Mouse (Mus musculus): ENCODE measurements around the gene Adamts2. TPM values are rescaled to one million over a fixed set of nuclear protein-coding genes. Genes with fewer than 3 reads are reported as not detected.
A peak's percentile ranks its signal among the peaks of the same experiment; 100 is the strongest.

Adamts2 gene
- total RNA-seq, 2 experiments from 2014 or later, result 6.1 to 9.8 TPM

GRCm38 (mm10) chr11:50599156-50599555, 2.7 kb upstream of the Adamts2 start:
- intact Hi-C loops (cut with DNase I), result no loop called here
- H3K27ac ChIP-seq, result no peak overlapping the region
- 0 out of 2 replicates have a peak, but pooled peaks have one; percentile 13 for TF ChIP-seq CTCF (IDR thresholded peaks at IDR 0.05)
- DNase-seq, result no peak
- H3K4me3 ChIP-seq, result no peak overlapping the region

GRCm38 (mm10) chr11:50602356-50603081, 635 bp downstream of the Adamts2 start:
- TF ChIP-seq CTCF (IDR thresholded peaks at IDR 0.05), result peak; percentile 27; the same call in 1 of the 2 replicates
- Histone ChIP-seq H3K4me3 (peak overlapping the region; percentile 89), H3K27ac (peak overlapping the region; percentile 81)
- intact Hi-C loops (cut with DNase I), result loop anchor here (2.0 to 5.0 kb wide), 4 partner anchors 70 to 165 kb away; no protein-coding TSS in a partner anchor
- peak; percentile 79 for DNase-seq

- DNase-seq, result peak; percentile 78
- intact Hi-C loops (cut with DNase I), result loop anchor here (2.0 to 5.0 kb wide), 4 partner anchors 70 to 164 kb away; no protein-coding TSS in a partner anchor
- Histone ChIP-seq H3K27ac (peak overlapping the region; percentile 81), H3K4me3 (peak overlapping the region; percentile 89)
- TF ChIP-seq CTCF (IDR thresholded peaks at IDR 0.05), result peak; percentile 61
Measured at GRCm38 (mm10) chr11:50603082-50603910, 1.4 kb downstream of the Adamts2 start.

- intact Hi-C loops (cut with DNase I), result loop anchor here (5.0 kb wide), 3 partner anchors 88 to 163 kb away; no protein-coding TSS in a partner anchor
- Histone ChIP-seq H3K27ac (no peak overlapping the region), H3K4me3 (peak overlapping the region; percentile 89)
- no peak for DNase-seq
- TF ChIP-seq CTCF (IDR thresholded peaks at IDR 0.05), result no peak
Measured at GRCm38 (mm10) chr11:50604371-50604770, 2.5 kb downstream of the Adamts2 start.

GRCm38 (mm10) chr11:50611181-50611580, 9.3 kb downstream of the Adamts2 start:
- no peak for TF ChIP-seq CTCF (IDR thresholded peaks at IDR 0.05)
- H3K4me3 ChIP-seq, result no peak overlapping the region
- H3K27ac ChIP-seq, result no peak overlapping the region
- DNase-seq, result no peak
- intact Hi-C loops (cut with DNase I), result no loop called here

GRCm38 (mm10) chr11:50617015-50617543, 15.2 kb downstream of the Adamts2 start:
- no peak for DNase-seq
- no peak overlapping the region for H3K27ac ChIP-seq
- no peak for TF ChIP-seq CTCF (IDR thresholded peaks at IDR 0.05)
- no peak overlapping the region for H3K4me3 ChIP-seq
- intact Hi-C loops (cut with DNase I), result no loop called here

- Histone ChIP-seq H3K27ac (peak overlapping the region; percentile 71; the same call in 1 of the 2 replicates), H3K4me3 (no peak overlapping the region)
- intact Hi-C loops (cut with DNase I), result loop anchor here (5.0 kb wide), 1 partner anchor 146 kb away; no protein-coding TSS in a partner anchor
- no peak for DNase-seq
- no peak for TF ChIP-seq CTCF (IDR thresholded peaks at IDR 0.05)
Measured at GRCm38 (mm10) chr11:50620926-50621325, 19.0 kb downstream of the Adamts2 start.

GRCm38 (mm10) chr11:50621364-50621763, 19.5 kb downstream of the Adamts2 start:
- peak overlapping the region; percentile 71 for H3K27ac ChIP-seq

GRCm38 (mm10) chr11:50622238-50622726, 20.4 kb downstream of the Adamts2 start:
- Histone ChIP-seq H3K27ac (peak overlapping the region; percentile 77), H3K4me3 (peak overlapping the region; percentile 41)
- intact Hi-C loops (cut with DNase I), result loop anchor here (5.0 kb wide), 1 partner anchor 145 kb away; no protein-coding TSS in a partner anchor
- TF ChIP-seq CTCF (IDR thresholded peaks at IDR 0.05), result no peak
- peak; percentile 84 for DNase-seq

More at GRCm38 (mm10) chr11:50621364-50621763, 19.5 kb downstream of the Adamts2 start:
- no peak overlapping the region for H3K4me3 ChIP-seq
- TF ChIP-seq CTCF (IDR thresholded peaks at IDR 0.05), result no peak
- intact Hi-C loops (cut with DNase I), result loop anchor here (5.0 kb wide), 1 partner anchor 146 kb away; no protein-coding TSS in a partner anchor
- DNase-seq, result no peak

- no peak for TF ChIP-seq CTCF (IDR thresholded peaks at IDR 0.05)
- intact Hi-C loops (cut with DNase I), result loop anchor here (5.0 kb wide), 1 partner anchor 143 kb away; no protein-coding TSS in a partner anchor
- no peak for DNase-seq
- H3K4me3 ChIP-seq, result no peak overlapping the region
- peak overlapping the region; percentile 16; the same call in 1 of the 2 replicates for H3K27ac ChIP-seq
Measured at GRCm38 (mm10) chr11:50623806-50624205, 21.9 kb downstream of the Adamts2 start.

GRCm38 (mm10) chr11:50624239-50624638, 22.4 kb downstream of the Adamts2 start:
- H3K4me3 ChIP-seq, result no peak overlapping the region
- peak overlapping the region; percentile 53 for H3K27ac ChIP-seq
- peak; percentile 66 for DNase-seq
- intact Hi-C loops (cut with DNase I), result loop anchor here (5.0 kb wide), 1 partner anchor 143 kb away; no protein-coding TSS in a partner anchor
- peak; percentile 57 for TF ChIP-seq CTCF (IDR thresholded peaks at IDR 0.05)

- Histone ChIP-seq H3K4me3 (no peak overlapping the region), H3K27ac (peak overlapping the region; percentile 53)
- DNase-seq, result peak; percentile 84
- TF ChIP-seq CTCF (IDR thresholded peaks at IDR 0.05), result no peak
- intact Hi-C loops (cut with DNase I), result loop anchor here (5.0 kb wide), 1 partner anchor 143 kb away; no protein-coding TSS in a partner anchor
Measured at GRCm38 (mm10) chr11:50624720-50625119, 22.8 kb downstream of the Adamts2 start.
